Mouse (Mus musculus): ENCODE data around the gene Lrrc10b.

DNA sequence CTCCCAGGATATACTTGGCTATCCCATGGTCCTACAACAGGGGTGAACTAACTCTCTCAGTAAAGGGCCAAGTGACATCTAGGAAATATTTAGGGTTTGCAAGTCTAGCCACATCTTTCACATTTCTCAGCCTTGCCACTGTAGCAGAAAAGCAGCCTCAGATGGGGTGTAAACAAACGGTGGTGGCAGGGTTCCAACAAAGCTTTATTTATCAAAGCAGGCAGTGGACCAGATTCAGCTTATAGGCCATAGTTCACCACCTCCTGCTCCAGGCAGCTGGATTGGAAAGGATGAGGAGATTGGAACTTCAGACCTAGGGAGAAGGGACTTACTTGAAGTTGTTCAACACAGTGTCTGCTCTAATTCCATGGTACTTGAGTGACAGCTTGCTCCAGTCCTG lies 32.5 kb downstream of the Lrrc10b start:
- no peak for TF ChIP-seq POLR2A (IDR thresholded peaks at IDR 0.05; ENCODE audit: borderline replicate concordance, low read depth, low read length)
- no peak for TF ChIP-seq CTCF (IDR thresholded peaks at IDR 0.05; ENCODE audit: low read depth, low read length)

Measured in bone marrow macrophage, adult 2 months (primary cell).